Mouse (Mus musculus): ENCODE results near the gene Itk. TPM values are rescaled to one million over a fixed set of nuclear protein-coding genes. Genes with fewer than 3 reads are reported as not detected.

Itk gene
- polyA plus RNA-seq, 1 experiment from 2014 or later, result 0.09 TPM

GRCm38 (mm10) chr11:46386556-46386955 is 2.8 kb downstream of the Itk start:
- H3K27me3 ChIP-seq (ENCODE audit: control insufficient read depth, insufficient read depth, low read length), result no peaks in the 10 kb centered on the region
- WGBS, result 85% methylated on average over 8 of the region's 8 CpGs
- no peaks in the 10 kb centered on the region for H3K9me3 ChIP-seq (ENCODE audit: control insufficient read depth, low read length)
- DNase-seq (ENCODE audit: low spot score), result no peak
- no peak overlapping the region for H3K27ac ChIP-seq (ENCODE audit: low read depth, low read length)
- no peaks in the 10 kb centered on the region for H3K4me1 ChIP-seq (replicated peaks; ENCODE audit: control insufficient read depth, insufficient read depth, low read length)
- no peak for ATAC-seq (replicated peaks; ENCODE audit: low FRiP score)
- H3K36me3 ChIP-seq (ENCODE audit: control insufficient read depth, insufficient read depth, low read length), result no peaks in the 10 kb centered on the region
- no peak overlapping the region for H3K9ac ChIP-seq (ENCODE audit: low read length)
- H3K4me2 ChIP-seq (ENCODE audit: low read depth, low read length, severe bottlenecking), result no peak overlapping the region
- H3K4me3 ChIP-seq (ENCODE audit: low read depth, low read length), result no peak overlapping the region

GRCm38 (mm10) chr11:46384925-46385324 is 4.4 kb downstream of the Itk start:
- no peak overlapping the region for H3K4me3 ChIP-seq (ENCODE audit: low read depth, low read length)
- no peaks in the 10 kb centered on the region for H3K27me3 ChIP-seq (ENCODE audit: control insufficient read depth, insufficient read depth, low read length)
- no peaks in the 10 kb centered on the region for H3K9me3 ChIP-seq (ENCODE audit: control insufficient read depth, low read length)
- ATAC-seq (replicated peaks; ENCODE audit: low FRiP score) (no peak), DNase-seq (ENCODE audit: low spot score) (no peak)
- H3K36me3 ChIP-seq (ENCODE audit: control insufficient read depth, insufficient read depth, low read length), result no peaks in the 10 kb centered on the region
- no peak overlapping the region for H3K9ac ChIP-seq (ENCODE audit: low read length)
- no peak overlapping the region for H3K27ac ChIP-seq (ENCODE audit: low read depth, low read length)
- 92% methylated on average over 2 of the region's 2 CpGs for WGBS
- no peak overlapping the region for H3K4me2 ChIP-seq (ENCODE audit: low read depth, low read length, severe bottlenecking)
- H3K4me1 ChIP-seq (replicated peaks; ENCODE audit: control insufficient read depth, insufficient read depth, low read length), result no peaks in the 10 kb centered on the region

GRCm38 (mm10) chr11:46382466-46382865 is 6.8 kb downstream of the Itk start:
- Histone ChIP-seq H3K9me3 (ENCODE audit: control insufficient read depth, low read length) (no peaks in the 10 kb centered on the region), H3K9ac (ENCODE audit: low read length) (no peak overlapping the region), H3K4me3 (ENCODE audit: low read depth, low read length) (no peak overlapping the region), H3K36me3 (ENCODE audit: control insufficient read depth, insufficient read depth, low read length) (no peaks in the 10 kb centered on the region), H3K4me1 (replicated peaks; ENCODE audit: control insufficient read depth, insufficient read depth, low read length) (no peaks in the 10 kb centered on the region), H3K4me2 (ENCODE audit: low read depth, low read length, severe bottlenecking) (no peak overlapping the region), H3K27me3 (ENCODE audit: control insufficient read depth, insufficient read depth, low read length) (no peaks in the 10 kb centered on the region), H3K27ac (ENCODE audit: low read depth, low read length) (no peak overlapping the region)
- DNase-seq (ENCODE audit: low spot score) (no peak), ATAC-seq (replicated peaks; ENCODE audit: low FRiP score) (no peak)
- WGBS, result 92% methylated on average over 4 of the region's 4 CpGs

GRCm38 (mm10) chr11:46380097-46380675 is 9.1 kb downstream of the Itk start:
- H3K9me3 ChIP-seq (ENCODE audit: control insufficient read depth, low read length), result no peaks in the 10 kb centered on the region
- WGBS, result 86% methylated on average over 7 of the region's 7 CpGs
- DNase-seq (ENCODE audit: low spot score) (no peak), ATAC-seq (replicated peaks; ENCODE audit: low FRiP score) (no peak)
- H3K9ac ChIP-seq (ENCODE audit: low read length), result no peak overlapping the region
- H3K27ac ChIP-seq (ENCODE audit: low read depth, low read length), result no peak overlapping the region
- no peaks in the 10 kb centered on the region for H3K27me3 ChIP-seq (ENCODE audit: control insufficient read depth, insufficient read depth, low read length)
- no peaks in the 10 kb centered on the region for H3K36me3 ChIP-seq (ENCODE audit: control insufficient read depth, insufficient read depth, low read length)
- H3K4me2 ChIP-seq (ENCODE audit: low read depth, low read length, severe bottlenecking), result no peak overlapping the region
- H3K4me1 ChIP-seq (replicated peaks; ENCODE audit: control insufficient read depth, insufficient read depth, low read length), result no peaks in the 10 kb centered on the region
- H3K4me3 ChIP-seq (ENCODE audit: low read depth, low read length), result no peak overlapping the region

DNA sequence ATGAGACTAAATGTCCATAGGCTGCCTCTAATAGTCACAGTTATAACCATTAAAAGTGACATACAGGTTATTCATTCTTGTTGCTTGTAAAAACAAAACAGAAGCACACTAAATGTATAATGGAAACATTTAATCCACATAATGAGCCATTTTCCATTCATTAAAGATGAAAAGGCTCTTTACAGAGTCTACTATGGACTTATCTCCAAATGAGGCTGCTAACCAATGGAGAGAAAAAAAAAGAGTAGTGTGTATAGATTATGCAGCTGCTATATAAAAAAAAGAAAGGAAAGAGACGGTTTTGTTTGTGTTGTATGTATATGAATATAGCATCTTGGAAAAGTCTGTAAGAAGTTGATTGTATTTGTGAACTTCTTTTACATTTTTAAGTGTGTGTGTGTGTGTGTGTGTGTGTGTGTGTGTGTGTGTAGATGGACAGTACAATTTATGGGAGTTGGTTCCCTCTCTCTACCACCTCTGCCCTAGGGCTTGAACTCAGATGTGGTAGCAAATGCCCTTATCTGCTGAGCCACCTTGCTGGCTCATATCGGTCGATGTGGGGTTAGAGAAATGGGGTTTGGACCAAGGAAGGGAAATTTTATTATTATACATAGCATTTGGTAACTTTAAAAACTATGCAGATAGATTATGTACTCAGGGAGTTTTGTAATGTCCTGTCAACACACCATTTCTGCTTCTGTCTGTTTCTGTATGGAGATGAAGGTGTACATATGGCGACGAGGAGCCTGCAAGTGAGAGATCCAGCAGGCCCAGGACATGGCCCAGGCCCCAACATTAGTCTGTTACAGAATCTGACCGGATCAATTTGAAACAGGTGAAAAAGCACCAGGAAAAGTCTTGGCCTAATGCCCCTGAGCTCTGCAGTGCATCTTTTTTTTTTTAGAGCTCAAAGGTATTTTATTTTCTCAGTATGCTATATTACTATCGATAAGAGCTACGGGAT is 11.2 kb downstream of the Itk start:
- no peaks in the 10 kb centered on the region for H3K27me3 ChIP-seq (ENCODE audit: control insufficient read depth, insufficient read depth, low read length)
- no peak overlapping the region for H3K4me3 ChIP-seq (ENCODE audit: low read depth, low read length)
- ATAC-seq (replicated peaks; ENCODE audit: low FRiP score), result no peak
- no peaks in the 10 kb centered on the region for H3K9me3 ChIP-seq (ENCODE audit: control insufficient read depth, low read length)
- 82% methylated on average over 8 of the region's 8 CpGs for WGBS
- H3K36me3 ChIP-seq (ENCODE audit: control insufficient read depth, insufficient read depth, low read length), result no peaks in the 10 kb centered on the region
- no peak overlapping the region for H3K27ac ChIP-seq (ENCODE audit: low read depth, low read length)
- no peak for DNase-seq (ENCODE audit: low spot score)
- no peak overlapping the region for H3K4me2 ChIP-seq (ENCODE audit: low read depth, low read length, severe bottlenecking)
- no peak overlapping the region for H3K9ac ChIP-seq (ENCODE audit: low read length)
- H3K4me1 ChIP-seq (replicated peaks; ENCODE audit: control insufficient read depth, insufficient read depth, low read length), result no peaks in the 10 kb centered on the region

DNA sequence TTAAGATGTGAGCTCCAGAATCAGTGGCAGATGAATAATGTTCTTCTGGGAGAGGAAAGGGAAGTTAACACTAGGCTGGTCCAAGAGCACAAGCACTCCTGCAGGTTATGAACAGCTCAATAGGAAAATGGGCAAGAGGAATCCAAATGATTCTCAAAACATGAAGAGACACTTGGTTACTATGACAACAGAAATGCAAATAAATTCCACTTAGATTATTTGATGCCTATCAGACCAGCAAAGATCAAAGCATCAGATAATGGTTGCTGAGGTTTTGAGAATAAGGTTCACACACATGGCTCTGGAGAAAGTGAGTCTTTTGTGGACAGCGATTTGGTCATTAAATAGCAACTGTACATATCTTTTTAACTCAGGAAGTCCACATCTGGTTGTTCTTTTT is 12.0 kb downstream of the Itk start:
- Histone ChIP-seq H3K27ac (ENCODE audit: low read depth, low read length) (no peak overlapping the region), H3K27me3 (ENCODE audit: control insufficient read depth, insufficient read depth, low read length) (no peaks in the 10 kb centered on the region), H3K4me2 (ENCODE audit: low read depth, low read length, severe bottlenecking) (no peak overlapping the region), H3K4me3 (ENCODE audit: low read depth, low read length) (no peak overlapping the region), H3K9me3 (ENCODE audit: control insufficient read depth, low read length) (no peaks in the 10 kb centered on the region), H3K4me1 (replicated peaks; ENCODE audit: control insufficient read depth, insufficient read depth, low read length) (no peaks in the 10 kb centered on the region), H3K9ac (ENCODE audit: low read length) (no peak overlapping the region), H3K36me3 (ENCODE audit: control insufficient read depth, insufficient read depth, low read length) (no peaks in the 10 kb centered on the region)
- ATAC-seq (replicated peaks; ENCODE audit: low FRiP score) (no peak), DNase-seq (ENCODE audit: low spot score) (no peak)
- 96% methylated on average over 1 of the region's 1 CpGs for WGBS

- no peaks in the 10 kb centered on the region for H3K4me1 ChIP-seq (replicated peaks; ENCODE audit: control insufficient read depth, insufficient read depth, low read length)
These were observed 14.3 kb downstream of the Itk start for GRCm38 (mm10) chr11:46375015-46375414.

GRCm38 (mm10) chr11:46373071-46374030 is 16.0 kb downstream of the Itk start:
- no peak for ATAC-seq (replicated peaks; ENCODE audit: low FRiP score)
- H3K9ac ChIP-seq (ENCODE audit: low read length), result no peak overlapping the region
- no peak for DNase-seq (ENCODE audit: low spot score)
- H3K4me1 ChIP-seq (replicated peaks; ENCODE audit: control insufficient read depth, insufficient read depth, low read length), result no peaks in the 10 kb centered on the region
- H3K36me3 ChIP-seq (ENCODE audit: control insufficient read depth, insufficient read depth, low read length), result no peaks in the 10 kb centered on the region
- no peaks in the 10 kb centered on the region for H3K9me3 ChIP-seq (ENCODE audit: control insufficient read depth, low read length)
- 85% methylated on average over 13 of the region's 13 CpGs for WGBS
- H3K27me3 ChIP-seq (ENCODE audit: control insufficient read depth, insufficient read depth, low read length), result no peaks in the 10 kb centered on the region
- no peak overlapping the region for H3K27ac ChIP-seq (ENCODE audit: low read depth, low read length)
- H3K4me2 ChIP-seq (ENCODE audit: low read depth, low read length, severe bottlenecking), result no peak overlapping the region
- no peak overlapping the region for H3K4me3 ChIP-seq (ENCODE audit: low read depth, low read length)

More at GRCm38 (mm10) chr11:46375015-46375414, 14.3 kb downstream of the Itk start:
- ATAC-seq (replicated peaks; ENCODE audit: low FRiP score) (no peak), DNase-seq (ENCODE audit: low spot score) (no peak)
- H3K36me3 ChIP-seq (ENCODE audit: control insufficient read depth, insufficient read depth, low read length), result no peaks in the 10 kb centered on the region
- no peak overlapping the region for H3K9ac ChIP-seq (ENCODE audit: low read length)
- no peaks in the 10 kb centered on the region for H3K9me3 ChIP-seq (ENCODE audit: control insufficient read depth, low read length)
- no peak overlapping the region for H3K27ac ChIP-seq (ENCODE audit: low read depth, low read length)
- WGBS, result 85% methylated on average over 8 of the region's 8 CpGs
- no peaks in the 10 kb centered on the region for H3K27me3 ChIP-seq (ENCODE audit: control insufficient read depth, insufficient read depth, low read length)
- H3K4me3 ChIP-seq (ENCODE audit: low read depth, low read length), result no peak overlapping the region
- H3K4me2 ChIP-seq (ENCODE audit: low read depth, low read length, severe bottlenecking), result no peak overlapping the region
